Mouse (Mus musculus) large intestine, adult 2 months (tissue): Measurements from ENCODE around the gene Maco1. TPM values are rescaled to one million over a fixed set of nuclear protein-coding genes. Genes with fewer than 3 reads are reported as not detected.
A peak's percentile ranks its signal among the peaks of the same experiment; 100 is the strongest.

Experiments used
- DNase-seq: peaks from one replicate; pipeline ENCODE4 v3.0.0-alpha.2; 2012; ENCODE audit warnings: low read depth, low spot score
- WGBS: fragments of 180-500 bp; shearing (Covaris S2); methylation state at CpG from one replicate; pipeline ENCODE4 v1.1.7; 2018; 5-methylcytosine and 5-hydroxymethylcytosine counted together
- polyA plus RNA-seq: library from polyadenylated mRNA; depleted of rRNA; stranded (reverse); fragments of >200 nt; gene quantifications from 2 replicates; pipeline ENCODE4 v1.2.3, GENCODE M21; 2012; rRNA removed

The Maco1 gene
- 5.3 and 7.5 TPM in 2 replicates for polyA plus RNA-seq

- under 1% methylated on average over 38 of the region's 38 CpGs for WGBS
- peak; percentile 98 for DNase-seq
These were observed at the start of gene Maco1 for GRCm38 (mm10) chr4:134853259-134853636. TSS of gene Maco1 (minus strand) at chr4:134853345.

GRCm38 (mm10) chr4:134901126-134901525, 48.0 kb upstream of the Maco1 start:
- DNase-seq = no peak
- 96% methylated on average over 8 of the region's 8 CpGs for WGBS

GRCm38 (mm10) chr4:134897256-134897655, 44.1 kb upstream of the Maco1 start:
- WGBS = 94% methylated on average over 6 of the region's 6 CpGs
- DNase-seq = no peak

- WGBS = 61% methylated on average over 6 of the region's 6 CpGs
- no peak for DNase-seq
These were observed 39.0 kb upstream of the Maco1 start for GRCm38 (mm10) chr4:134892096-134892495.

- DNase-seq = no peak
- WGBS = 91% methylated on average over 4 of the region's 4 CpGs
These were observed 31.2 kb upstream of the Maco1 start for GRCm38 (mm10) chr4:134884364-134884763.

GRCm38 (mm10) chr4:134883808-134884207, 30.7 kb upstream of the Maco1 start:
- 80% methylated on average over 10 of the region's 10 CpGs for WGBS

GRCm38 (mm10) chr4:134883266-134883665, 30.1 kb upstream of the Maco1 start:
- WGBS = 22% methylated on average over 7 of the region's 7 CpGs
- no peak for DNase-seq

More at GRCm38 (mm10) chr4:134883808-134884207, 30.7 kb upstream of the Maco1 start:
- DNase-seq = no peak

GRCm38 (mm10) chr4:134880041-134880440, 26.9 kb upstream of the Maco1 start:
- no peak for DNase-seq
- WGBS = 45% methylated on average over 6 of the region's 6 CpGs

- DNase-seq = no peak
- WGBS = 5% methylated on average over 17 of the region's 17 CpGs
These were observed 26.4 kb upstream of the Maco1 start for GRCm38 (mm10) chr4:134879410-134879981.

- DNase-seq = no peak
- 71% methylated on average over 9 of the region's 9 CpGs for WGBS
These were observed 23.0 kb upstream of the Maco1 start for GRCm38 (mm10) chr4:134876171-134876570.

GRCm38 (mm10) chr4:134871950-134872349, 18.8 kb upstream of the Maco1 start:
- WGBS = 61% methylated on average over 2 of the region's 2 CpGs
- no peak for DNase-seq

GRCm38 (mm10) chr4:134871477-134871876, 18.3 kb upstream of the Maco1 start:
- 29% methylated on average over 4 of the region's 4 CpGs for WGBS
- DNase-seq = no peak

GRCm38 (mm10) chr4:134869815-134870375, 16.8 kb upstream of the Maco1 start:
- WGBS = 68% methylated on average over 7 of the region's 7 CpGs

GRCm38 (mm10) chr4:134869068-134869730, 16.1 kb upstream of the Maco1 start:
- 17% methylated on average over 16 of the region's 16 CpGs for WGBS
- no peak for DNase-seq

More at GRCm38 (mm10) chr4:134869815-134870375, 16.8 kb upstream of the Maco1 start:
- no peak for DNase-seq

- WGBS = 45% methylated on average over 9 of the region's 9 CpGs
- no peak for DNase-seq
These were observed 15.3 kb upstream of the Maco1 start for GRCm38 (mm10) chr4:134868490-134868889.

GRCm38 (mm10) chr4:134868065-134868464, 14.9 kb upstream of the Maco1 start:
- no peak for DNase-seq
- whole genome bisulfite sequencing = 86% methylated on average over 10 of the region's 10 CpGs

- 89% methylated on average over 8 of the region's 8 CpGs for WGBS
- no peak for DNase-seq
These were observed 14.5 kb upstream of the Maco1 start for GRCm38 (mm10) chr4:134867661-134868060.

GRCm38 (mm10) chr4:134867213-134867612, 14.1 kb upstream of the Maco1 start:
- WGBS = 91% methylated on average over 8 of the region's 8 CpGs
- DNase-seq = no peak

GRCm38 (mm10) chr4:134865789-134866188, 12.6 kb upstream of the Maco1 start:
- 76% methylated on average over 5 of the region's 5 CpGs for WGBS
- DNase-seq = no peak

- 53% methylated on average over 6 of the region's 6 CpGs for WGBS
- no peak for DNase-seq
These were observed 12.2 kb upstream of the Maco1 start for GRCm38 (mm10) chr4:134865340-134865739.
